Mouse (Mus musculus): ENCODE data around the gene E2f1.

The E2f1 gene

DNA sequence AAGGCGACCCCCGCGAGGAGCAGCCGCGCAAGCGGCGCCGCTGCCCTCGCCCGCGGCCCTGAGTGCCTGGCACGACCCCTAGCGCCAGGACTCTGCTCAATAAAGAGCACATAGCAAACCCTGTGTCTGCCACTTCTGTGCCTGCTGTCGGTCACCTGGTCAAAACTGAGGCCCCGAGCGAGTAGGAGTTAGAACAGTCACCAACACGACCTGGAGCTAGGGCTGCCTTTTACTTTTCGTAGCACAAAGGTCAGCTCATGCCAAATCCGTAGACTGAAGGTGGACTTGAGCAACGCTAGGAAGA lies 19.9 kb downstream of the E2f1 start:
- DNase-seq, result no peak

DNA sequence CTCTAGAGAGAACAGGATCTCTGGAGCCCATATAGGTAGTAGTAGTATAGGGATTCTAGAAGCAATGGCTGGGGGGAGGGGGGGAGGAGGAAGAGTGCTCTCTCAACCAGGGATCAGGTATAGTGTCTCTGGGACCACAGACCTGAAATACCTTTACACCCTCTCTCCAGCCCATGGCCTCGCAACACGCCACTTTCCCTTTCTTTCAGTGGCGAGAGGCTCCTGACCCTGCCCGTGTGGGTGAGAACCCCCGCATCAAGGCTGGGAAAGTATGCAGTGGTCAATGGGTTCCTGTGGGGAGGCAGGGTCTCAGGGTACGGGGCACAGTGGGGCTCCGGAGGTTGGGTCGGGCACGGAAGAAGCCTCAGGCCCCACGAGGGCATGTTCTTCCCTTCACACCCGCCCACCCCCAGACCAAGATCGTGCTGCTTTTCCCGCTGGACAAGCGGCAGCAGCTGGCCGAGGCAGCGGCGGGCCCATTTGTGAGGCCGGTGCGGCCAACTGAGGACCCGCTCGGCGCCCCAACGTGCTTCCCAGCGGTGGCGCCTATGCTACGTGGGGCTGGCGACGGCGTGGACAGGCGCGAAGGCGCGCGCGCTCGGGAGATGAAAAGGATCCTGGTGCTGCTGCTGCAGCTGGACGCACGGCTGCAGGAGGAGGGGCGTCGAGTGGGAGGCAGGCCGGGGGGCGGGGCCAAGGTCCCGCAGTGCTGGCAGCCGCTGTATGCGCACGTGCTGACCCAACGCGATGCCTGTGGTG lies 20.4 kb downstream of the E2f1 start:
- peak; percentile 19 for DNase-seq

DNA sequence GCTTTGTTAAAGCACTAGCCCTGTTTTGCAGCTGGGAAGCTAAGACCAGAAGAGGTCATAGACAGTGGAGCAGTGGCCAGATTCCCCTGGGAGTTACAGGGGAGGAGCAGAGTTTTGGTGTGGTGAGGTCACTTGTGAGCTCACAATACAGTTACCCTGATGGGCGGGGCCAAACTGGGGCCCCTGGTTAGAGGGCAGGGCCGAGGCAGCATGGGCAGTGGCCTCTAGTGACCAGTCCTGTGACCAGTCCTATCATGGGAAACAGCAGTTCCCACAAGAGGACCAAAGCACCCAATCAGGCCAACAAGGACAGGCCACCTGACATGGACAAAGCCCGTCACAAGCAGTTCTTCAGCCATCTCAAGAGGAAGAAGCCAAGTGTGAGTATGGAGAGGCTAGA lies 21.0 kb downstream of the E2f1 start:
- DNase-seq, result peak; percentile 17

DNA sequence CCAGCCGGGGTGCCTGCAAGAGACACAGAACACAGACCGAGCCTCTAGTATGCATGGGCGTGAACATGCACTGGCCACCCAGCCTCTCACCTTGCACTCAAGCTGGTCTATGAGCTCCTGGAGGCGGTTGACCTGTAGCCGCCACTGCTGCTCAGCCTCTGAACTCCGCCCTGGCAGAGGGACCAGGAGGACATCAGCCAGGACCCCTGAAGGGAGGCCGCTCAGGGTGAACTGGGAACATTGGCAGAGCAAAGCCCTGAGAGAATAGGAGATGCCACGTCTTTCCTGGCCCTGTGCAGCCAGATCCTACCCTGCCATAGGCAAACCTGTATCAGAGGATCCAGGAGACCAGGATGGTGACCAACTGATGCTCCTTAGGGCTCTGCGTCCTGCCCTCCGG lies 23.0 kb downstream of the E2f1 start, which contains the start of gene 1700003F12Rik:
Gene 1700003F12Rik (plus strand): TSS at position 375 of the 400 bp plus-strand sequence.
- peak; percentile 26 for DNase-seq

DNA sequence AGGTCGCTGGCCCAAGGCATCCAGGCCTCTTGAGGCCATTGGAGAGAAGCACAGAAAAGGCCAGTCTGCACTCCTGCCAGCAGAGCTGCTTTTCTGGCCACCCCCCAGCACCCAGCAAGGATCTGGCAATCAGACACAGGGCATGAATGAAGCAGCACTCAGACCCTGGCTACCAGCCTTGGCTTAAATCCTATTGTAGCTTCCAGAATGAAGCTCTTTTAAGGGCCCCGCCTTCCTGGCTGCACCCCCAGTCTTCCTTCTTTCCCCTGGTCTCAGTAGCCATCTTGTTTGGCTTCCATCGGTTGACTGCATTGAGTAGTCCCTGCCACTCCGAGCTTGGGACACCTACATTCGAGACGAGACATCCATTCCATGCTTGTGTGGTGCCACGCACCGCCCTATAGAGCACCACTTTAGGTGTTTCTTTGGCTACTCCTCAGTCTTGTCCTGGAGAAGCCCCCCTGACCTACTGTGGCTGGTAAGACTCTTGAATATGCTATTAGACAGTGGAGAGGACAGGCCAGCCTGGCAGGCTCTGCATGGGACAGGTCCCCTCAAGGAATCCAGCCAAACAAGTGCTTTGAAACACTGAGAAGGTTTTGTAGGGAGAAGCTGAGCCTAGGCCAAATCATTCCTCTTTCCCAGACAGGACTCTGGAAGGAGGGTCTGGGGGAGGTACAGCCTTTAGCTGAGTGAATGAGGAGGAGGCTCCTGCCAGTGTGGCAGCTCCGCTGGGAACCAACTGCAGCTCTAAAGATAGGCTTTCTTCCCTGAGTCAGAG lies 25.9 kb downstream of the E2f1 start:
- DNase-seq, result peak; percentile 99

DNA sequence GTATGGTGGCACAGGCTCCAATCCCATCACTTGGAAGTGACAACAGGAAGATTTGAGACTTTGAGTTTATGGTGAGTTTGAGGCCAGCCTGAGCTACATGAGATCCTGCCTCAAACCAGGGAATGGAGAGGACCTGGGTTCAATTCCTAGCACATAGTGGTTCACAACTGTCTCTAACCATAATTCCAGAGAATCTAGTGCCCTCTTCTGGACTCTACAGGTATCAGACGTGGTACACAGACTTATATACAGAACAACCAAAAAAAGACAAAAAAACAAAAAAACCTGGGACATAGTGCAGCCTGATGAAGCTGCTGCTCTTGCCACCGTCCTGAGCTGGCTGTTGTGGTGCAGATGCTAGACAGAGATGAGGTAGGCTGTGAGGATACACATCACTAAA lies 28.1 kb downstream of the E2f1 start:
- peak; percentile 33 for DNase-seq

DNA sequence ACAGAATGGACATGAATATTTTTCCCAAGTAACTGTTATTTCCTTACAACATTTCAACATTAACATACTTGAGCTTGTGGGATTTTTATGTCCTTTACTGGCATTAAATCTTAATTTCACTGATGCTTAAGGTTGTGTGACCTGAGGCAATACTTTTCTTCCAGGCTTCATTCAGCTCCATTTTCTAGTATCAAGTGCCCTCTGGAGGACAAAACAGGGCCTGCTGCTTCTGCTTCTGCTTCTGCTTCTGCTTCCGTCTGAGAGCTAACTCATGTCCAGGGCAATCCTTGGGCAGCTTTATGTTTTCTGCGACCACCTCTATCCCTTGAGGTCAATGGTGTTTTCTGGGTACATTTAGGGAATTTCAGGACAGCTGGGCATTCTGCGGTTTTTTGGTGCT lies 30.0 kb downstream of the E2f1 start:
- peak; percentile 56 for DNase-seq

DNA sequence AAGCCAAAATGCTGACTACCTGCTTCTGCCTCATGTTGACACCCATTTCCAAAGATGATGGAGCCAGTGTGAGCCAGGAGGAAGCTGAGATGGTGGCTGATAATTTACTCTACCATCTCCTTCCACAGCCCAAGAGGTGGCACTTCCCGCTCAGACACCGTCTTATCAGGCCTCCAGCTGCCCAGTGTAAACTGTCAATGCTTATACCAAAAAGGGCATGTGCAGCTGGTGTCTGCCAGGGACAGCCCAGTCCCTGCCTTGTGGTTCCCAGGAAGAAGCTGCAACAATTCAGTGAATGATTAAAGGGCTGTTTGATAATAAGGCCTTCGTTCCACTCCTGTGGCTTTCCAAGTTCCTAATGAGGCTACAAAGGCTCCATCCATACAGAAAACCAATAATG lies 31.0 kb downstream of the E2f1 start:
- no peak for DNase-seq

DNA sequence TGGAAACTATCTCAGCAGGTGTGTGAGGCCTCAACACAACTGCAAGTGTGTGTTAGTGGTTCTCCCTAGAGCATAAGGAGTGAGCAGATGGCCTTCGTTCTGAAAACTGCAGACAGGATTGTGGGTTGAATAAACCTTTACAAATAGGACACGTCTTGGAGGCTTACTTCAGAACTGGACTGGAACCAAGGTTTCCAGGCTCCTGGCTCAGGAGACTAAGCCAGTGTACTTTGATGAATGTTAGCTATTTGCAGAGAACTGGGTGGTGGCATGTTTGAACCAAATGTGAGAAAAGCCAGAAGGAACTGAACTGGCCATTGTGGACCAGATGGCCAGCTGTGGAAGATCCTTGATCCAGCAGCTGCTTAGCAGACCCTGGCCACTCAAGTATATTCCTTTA lies 31.4 kb downstream of the E2f1 start:
- peak; percentile 68 for DNase-seq

DNA sequence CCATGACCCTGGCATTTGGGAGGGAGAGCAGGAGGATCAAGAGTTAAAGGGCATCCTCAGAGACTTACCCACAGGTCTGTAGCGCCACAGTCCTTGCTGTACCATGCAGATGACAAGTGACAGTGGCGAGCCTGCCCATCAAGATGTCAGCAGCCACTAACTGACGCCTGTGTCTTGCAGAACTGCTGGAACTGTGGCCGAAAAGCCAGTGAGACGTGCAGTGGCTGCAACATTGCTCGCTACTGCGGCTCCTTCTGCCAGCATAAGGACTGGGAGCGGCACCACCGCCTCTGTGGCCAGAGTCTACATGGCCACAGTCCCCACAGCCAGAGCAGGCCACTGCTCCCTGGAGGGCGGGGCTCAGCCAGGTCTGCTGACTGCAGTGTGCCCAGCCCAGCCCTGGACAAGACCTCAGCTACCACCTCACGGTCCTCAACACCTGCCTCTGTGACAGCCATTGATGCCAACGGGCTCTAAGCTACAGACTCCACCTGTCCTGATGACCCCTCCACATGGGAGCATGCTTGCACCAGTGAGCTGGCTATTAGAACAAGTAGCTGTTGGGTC lies 34.9 kb downstream of the E2f1 start:
- DNase-seq, result no peak

DNA sequence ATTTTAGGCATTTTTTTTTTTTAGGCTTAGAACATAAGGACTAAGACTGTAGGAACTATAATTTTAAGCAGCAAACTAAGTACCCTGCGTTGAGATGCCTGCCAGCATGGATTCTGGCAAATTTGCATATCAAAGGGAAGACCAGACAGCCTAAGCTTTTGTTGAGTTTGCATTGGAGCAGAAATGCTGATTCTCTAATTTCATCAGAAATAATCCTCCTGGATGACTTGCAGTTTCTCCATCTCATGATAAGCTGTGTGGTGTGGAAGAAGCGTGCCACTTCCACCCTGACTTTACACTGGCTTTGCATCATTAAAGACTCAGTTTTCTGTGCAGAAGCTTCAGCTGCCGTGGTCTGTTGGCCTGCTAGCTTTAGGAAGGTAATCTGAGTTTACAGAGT lies 36.8 kb downstream of the E2f1 start:
- DNase-seq, result no peak

DNA sequence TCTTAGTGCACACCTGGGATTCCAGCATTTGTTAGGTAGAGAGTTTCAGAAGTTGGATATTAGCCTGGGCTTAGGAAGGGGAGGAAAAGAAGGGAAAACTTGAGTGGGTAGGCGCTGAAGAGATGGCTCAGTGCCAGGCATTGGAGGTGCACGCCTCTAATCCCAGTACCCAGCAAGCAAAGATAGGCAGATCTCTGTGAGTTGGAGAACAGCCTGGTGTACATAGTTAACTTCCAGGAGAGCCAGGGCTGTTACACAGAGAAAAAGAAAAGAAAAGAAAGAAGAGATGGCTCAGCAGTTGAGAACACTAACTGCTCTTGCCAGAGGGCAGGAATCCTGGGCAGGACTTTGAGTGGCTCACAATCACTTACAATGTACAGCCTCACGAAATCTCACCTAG lies 43.2 kb downstream of the E2f1 start:
- no peak for DNase-seq

DNA sequence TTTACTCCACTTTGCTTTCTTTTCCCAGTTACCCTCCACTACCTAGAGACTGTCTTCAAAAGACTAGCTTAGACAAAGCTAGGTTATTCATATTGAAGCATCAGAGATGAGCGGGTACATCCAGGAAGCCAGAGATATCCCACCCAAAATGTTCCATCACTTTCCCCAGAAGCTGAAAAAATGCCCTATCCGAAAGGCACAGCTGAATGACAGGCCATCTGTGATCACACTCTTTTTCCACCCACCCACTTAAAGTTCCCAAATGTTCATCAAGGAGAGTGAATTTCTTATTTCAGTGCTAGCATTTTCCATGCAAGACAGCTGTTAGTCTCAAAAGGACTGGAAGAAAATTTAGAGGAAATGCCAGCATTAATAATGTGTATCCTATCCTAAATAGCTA lies 44.4 kb downstream of the E2f1 start:
- DNase-seq, result no peak

DNA sequence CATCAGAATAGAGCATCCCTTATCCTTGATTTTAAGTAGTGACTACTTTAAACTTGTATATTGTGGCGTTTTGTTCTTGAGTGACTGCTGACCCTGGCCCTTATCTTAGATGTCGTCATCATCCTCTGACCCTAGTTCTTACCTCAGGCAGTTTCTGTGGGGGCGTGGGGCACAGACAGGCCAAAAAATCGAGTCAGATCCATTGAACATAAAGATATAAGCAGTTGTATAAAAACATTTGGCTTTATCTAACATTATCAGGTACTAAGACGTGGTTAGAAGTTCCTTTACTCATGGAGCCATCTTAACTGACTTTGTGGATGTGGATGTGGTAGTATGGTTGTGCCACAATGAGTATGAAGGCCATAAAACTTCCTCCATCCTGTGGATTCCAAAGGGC lies 47.4 kb downstream of the E2f1 start:
- DNase-seq, result no peak

DNA sequence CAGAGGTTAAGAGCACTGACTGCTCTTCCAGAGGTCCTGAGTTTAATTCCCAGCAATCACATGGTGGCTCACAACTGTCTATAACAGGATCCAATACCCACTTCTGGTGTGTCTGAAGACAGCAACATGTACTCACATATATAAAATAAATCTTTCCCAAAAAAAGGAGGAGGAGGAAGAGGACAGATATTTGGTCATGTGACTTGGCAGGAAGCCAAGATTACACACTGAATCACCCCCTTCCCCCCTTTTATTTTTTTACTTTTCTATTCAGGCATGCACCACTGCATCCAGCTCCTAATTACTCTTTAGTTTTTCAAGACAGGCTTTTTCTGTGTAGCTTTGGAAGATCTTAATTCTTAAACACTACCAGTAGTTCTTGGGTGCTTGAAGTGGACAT lies 48.2 kb downstream of the E2f1 start:
- DNase-seq, result no peak

DNA sequence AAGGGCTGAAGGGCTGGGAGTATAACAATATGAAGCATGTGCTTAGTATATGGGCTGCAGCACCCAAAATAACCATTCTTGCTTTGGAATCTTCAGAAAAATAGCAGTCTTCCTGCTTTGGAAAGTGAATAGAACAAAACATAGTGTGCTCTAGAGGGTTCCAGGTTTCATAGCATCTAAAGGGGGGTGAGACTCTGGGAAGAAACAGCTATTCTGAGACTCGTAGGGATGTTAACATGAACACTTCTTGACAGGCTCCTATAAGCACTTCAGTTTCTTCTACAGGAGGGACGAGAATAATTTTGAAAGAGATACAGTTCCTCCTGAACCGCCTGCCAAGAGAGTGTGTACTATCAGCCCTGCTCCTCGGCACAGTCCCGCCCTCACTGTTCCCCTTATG lies 52.3 kb downstream of the E2f1 start:
- DNase-seq, result no peak

DNA sequence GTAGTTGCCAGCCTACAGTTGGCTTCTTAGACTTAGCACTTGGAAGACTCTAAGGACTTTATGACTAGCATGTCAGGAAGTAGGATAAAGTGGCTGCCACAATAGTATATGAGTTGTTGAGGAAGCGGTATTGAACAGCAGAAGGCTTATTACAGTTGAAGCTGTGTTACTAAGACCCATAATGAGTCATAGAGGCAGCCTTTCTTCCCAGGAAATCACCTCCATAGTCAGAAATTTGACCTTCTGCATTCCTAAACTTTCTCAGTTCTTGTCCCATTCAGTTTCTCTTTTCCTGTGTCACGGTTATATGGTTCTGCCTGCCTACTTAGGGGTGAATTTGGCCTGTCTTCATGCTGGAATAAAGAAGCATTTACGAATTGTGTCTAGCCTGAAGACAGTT lies 52.7 kb downstream of the E2f1 start:
- DNase-seq, result no peak

DNA sequence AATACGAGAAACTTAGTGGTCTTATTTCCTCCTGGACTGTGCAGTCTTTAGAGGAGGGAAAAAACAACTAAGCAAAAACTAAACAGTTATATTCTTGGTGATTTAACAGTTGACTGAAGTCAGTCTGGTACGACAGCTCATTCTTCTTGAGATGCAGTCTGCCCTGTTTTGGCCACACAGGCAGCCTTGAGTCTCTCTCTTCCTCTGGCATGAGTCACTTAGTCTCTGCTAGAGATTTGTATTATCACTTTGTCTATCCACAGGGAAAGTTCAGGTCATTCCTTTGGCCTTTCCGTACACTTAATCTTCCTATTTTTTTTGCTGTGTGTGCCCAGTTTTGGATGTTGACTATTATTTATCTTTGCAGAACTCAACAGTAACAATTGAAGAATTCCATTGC lies 59.6 kb downstream of the E2f1 start:
- DNase-seq, result no peak

All from cerebellum, adult 9-10 months (tissue).